Mouse (Mus musculus): ENCODE data around the gene Aatf. TPM values are rescaled to one million over a fixed set of nuclear protein-coding genes. Genes with fewer than 3 reads are reported as not detected.
"Not testable (repeated sequence)": the region's sequence is repeated elsewhere in the genome, so short reads cannot be mapped to it uniquely, and the experiment has no call there.

Gene Aatf
- polyA plus RNA-seq, 1 experiment from 2014 or later: 61.2 TPM

GRCm38 (mm10) chr11:84410383-84410782 is 102.9 kb downstream of the Aatf start:
- no peak overlapping the region for H3K4me2 ChIP-seq (ENCODE audit: low read length)
- no peak for ATAC-seq (replicated peaks; ENCODE audit: low FRiP score, low TSS enrichment, low read depth)
- H3K4me1 ChIP-seq (replicated peaks; ENCODE audit: control insufficient read depth, insufficient read depth, low read length): no peaks in the 10 kb centered on the region
- no peak overlapping the region for H3K9ac ChIP-seq (ENCODE audit: low read length)
- no peaks in the 10 kb centered on the region for H3K27me3 ChIP-seq (replicated peaks; ENCODE audit: control insufficient read depth, insufficient read depth, low read length)
- no peak for DNase-seq (ENCODE audit: low spot score)
- WGBS: 57% methylated on average over 4 of the region's 4 CpGs
- H3K4me3 ChIP-seq (ENCODE audit: low read depth, low read length): no peak overlapping the region
- H3K36me3 ChIP-seq (ENCODE audit: control insufficient read depth, insufficient read depth, low read length): no peaks in the 10 kb centered on the region
- H3K9me3 ChIP-seq (ENCODE audit: control insufficient read depth, low read length): peaks cover 6% of the 10 kb centered on the region; the same call in 1 of the 2 replicates
- no peak overlapping the region for H3K27ac ChIP-seq (ENCODE audit: low read depth)

- WGBS: 91% methylated on average over 4 of the region's 4 CpGs
- DNase-seq (ENCODE audit: low spot score) (no peak), ATAC-seq (replicated peaks; ENCODE audit: low FRiP score, low TSS enrichment, low read depth) (no peak)
- Histone ChIP-seq H3K9me3 (ENCODE audit: control insufficient read depth, low read length) (peaks cover 6% of the 10 kb centered on the region; the same call in 1 of the 2 replicates), H3K4me1 (replicated peaks; ENCODE audit: control insufficient read depth, insufficient read depth, low read length) (no peaks in the 10 kb centered on the region), H3K27me3 (replicated peaks; ENCODE audit: control insufficient read depth, insufficient read depth, low read length) (no peaks in the 10 kb centered on the region), H3K9ac (ENCODE audit: low read length) (no peak overlapping the region), H3K4me3 (ENCODE audit: low read depth, low read length) (no peak overlapping the region), H3K27ac (ENCODE audit: low read depth) (no peak overlapping the region), H3K4me2 (ENCODE audit: low read length) (no peak overlapping the region), H3K36me3 (ENCODE audit: control insufficient read depth, insufficient read depth, low read length) (peaks cover 8% of the 10 kb centered on the region)
These were observed 106.6 kb downstream of the Aatf start for GRCm38 (mm10) chr11:84406733-84407132.

- Histone ChIP-seq H3K27ac (ENCODE audit: low read depth) (no peak overlapping the region), H3K36me3 (ENCODE audit: control insufficient read depth, insufficient read depth, low read length) (peaks cover 63% of the 10 kb centered on the region), H3K4me3 (ENCODE audit: low read depth, low read length) (no peak overlapping the region), H3K27me3 (replicated peaks; ENCODE audit: control insufficient read depth, insufficient read depth, low read length) (no peaks in the 10 kb centered on the region), H3K9ac (ENCODE audit: low read length) (no peak overlapping the region), H3K4me2 (ENCODE audit: low read length) (no peak overlapping the region), H3K4me1 (replicated peaks; ENCODE audit: control insufficient read depth, insufficient read depth, low read length) (no peaks in the 10 kb centered on the region), H3K9me3 (ENCODE audit: control insufficient read depth, low read length) (no peaks in the 10 kb centered on the region)
- 60% methylated on average over 1 of the region's 1 CpGs for WGBS
- DNase-seq (ENCODE audit: low spot score) (no peak), ATAC-seq (replicated peaks; ENCODE audit: low FRiP score, low TSS enrichment, low read depth) (no peak)
These were observed 118.3 kb downstream of the Aatf start for GRCm38 (mm10) chr11:84395010-84395409.

GRCm38 (mm10) chr11:84393571-84393970 is 119.8 kb downstream of the Aatf start:
- H3K9ac ChIP-seq (ENCODE audit: low read length): no peak overlapping the region
- DNase-seq (ENCODE audit: low spot score): no peak
- no peaks in the 10 kb centered on the region for H3K9me3 ChIP-seq (ENCODE audit: control insufficient read depth, low read length)
- ATAC-seq (replicated peaks; ENCODE audit: low FRiP score, low TSS enrichment, low read depth): no peak
- H3K4me3 ChIP-seq (ENCODE audit: low read depth, low read length): no peak overlapping the region
- H3K27ac ChIP-seq (ENCODE audit: low read depth): no peak overlapping the region
- peaks cover 59% of the 10 kb centered on the region for H3K36me3 ChIP-seq (ENCODE audit: control insufficient read depth, insufficient read depth, low read length)
- 53% methylated on average over 7 of the region's 7 CpGs for WGBS
- H3K4me2 ChIP-seq (ENCODE audit: low read length): no peak overlapping the region
- no peaks in the 10 kb centered on the region for H3K27me3 ChIP-seq (replicated peaks; ENCODE audit: control insufficient read depth, insufficient read depth, low read length)
- H3K4me1 ChIP-seq (replicated peaks; ENCODE audit: control insufficient read depth, insufficient read depth, low read length): no peaks in the 10 kb centered on the region

GRCm38 (mm10) chr11:84392066-84392465 is 121.3 kb downstream of the Aatf start:
- H3K27me3 ChIP-seq (replicated peaks; ENCODE audit: control insufficient read depth, insufficient read depth, low read length); DNase-seq (ENCODE audit: low spot score); H3K9me3 ChIP-seq (ENCODE audit: control insufficient read depth, low read length); H3K4me3 ChIP-seq (ENCODE audit: low read depth, low read length); H3K27ac ChIP-seq (ENCODE audit: low read depth); ATAC-seq (replicated peaks; ENCODE audit: low FRiP score, low TSS enrichment, low read depth); H3K4me2 ChIP-seq (ENCODE audit: low read length); H3K9ac ChIP-seq (ENCODE audit: low read length); H3K4me1 ChIP-seq (replicated peaks; ENCODE audit: control insufficient read depth, insufficient read depth, low read length): not testable (repeated sequence)
- WGBS: 82% methylated on average over 7 of the region's 7 CpGs
- H3K36me3 ChIP-seq (ENCODE audit: control insufficient read depth, insufficient read depth, low read length): peaks cover 51% of the 10 kb centered on the region

- DNase-seq (ENCODE audit: low spot score) (no peak), ATAC-seq (replicated peaks; ENCODE audit: low FRiP score, low TSS enrichment, low read depth) (no peak)
- no peaks in the 10 kb centered on the region for H3K27me3 ChIP-seq (replicated peaks; ENCODE audit: control insufficient read depth, insufficient read depth, low read length)
- H3K9ac ChIP-seq (ENCODE audit: low read length): no peak overlapping the region
- no peak overlapping the region for H3K27ac ChIP-seq (ENCODE audit: low read depth)
- H3K9me3 ChIP-seq (ENCODE audit: control insufficient read depth, low read length): no peaks in the 10 kb centered on the region
- H3K4me1 ChIP-seq (replicated peaks; ENCODE audit: control insufficient read depth, insufficient read depth, low read length): no peaks in the 10 kb centered on the region
- H3K4me2 ChIP-seq (ENCODE audit: low read length): no peak overlapping the region
- H3K4me3 ChIP-seq (ENCODE audit: low read depth, low read length): no peak overlapping the region
- H3K36me3 ChIP-seq (ENCODE audit: control insufficient read depth, insufficient read depth, low read length): peaks cover 44% of the 10 kb centered on the region
- 86% methylated on average over 8 of the region's 8 CpGs for WGBS
These were observed 122.2 kb downstream of the Aatf start for GRCm38 (mm10) chr11:84391126-84391525.

- H3K27me3 ChIP-seq (replicated peaks; ENCODE audit: control insufficient read depth, insufficient read depth, low read length): no peaks in the 10 kb centered on the region
- ATAC-seq (replicated peaks; ENCODE audit: low FRiP score, low TSS enrichment, low read depth) (no peak), DNase-seq (ENCODE audit: low spot score) (no peak)
- H3K9ac ChIP-seq (ENCODE audit: low read length): no peak overlapping the region
- no peak overlapping the region for H3K4me3 ChIP-seq (ENCODE audit: low read depth, low read length)
- H3K36me3 ChIP-seq (ENCODE audit: control insufficient read depth, insufficient read depth, low read length): peaks cover 40% of the 10 kb centered on the region
- no peaks in the 10 kb centered on the region for H3K4me1 ChIP-seq (replicated peaks; ENCODE audit: control insufficient read depth, insufficient read depth, low read length)
- no peak overlapping the region for H3K4me2 ChIP-seq (ENCODE audit: low read length)
- H3K27ac ChIP-seq (ENCODE audit: low read depth): no peak overlapping the region
- no peaks in the 10 kb centered on the region for H3K9me3 ChIP-seq (ENCODE audit: control insufficient read depth, low read length)
- 80% methylated on average over 6 of the region's 6 CpGs for WGBS
These were observed 124.0 kb downstream of the Aatf start for GRCm38 (mm10) chr11:84389332-84389731.

- no peaks in the 10 kb centered on the region for H3K27me3 ChIP-seq (replicated peaks; ENCODE audit: control insufficient read depth, insufficient read depth, low read length)
- no peak for DNase-seq (ENCODE audit: low spot score)
- no peaks in the 10 kb centered on the region for H3K9me3 ChIP-seq (ENCODE audit: control insufficient read depth, low read length)
- H3K4me3 ChIP-seq (ENCODE audit: low read depth, low read length): no peak overlapping the region
- H3K4me1 ChIP-seq (replicated peaks; ENCODE audit: control insufficient read depth, insufficient read depth, low read length): no peaks in the 10 kb centered on the region
- H3K4me2 ChIP-seq (ENCODE audit: low read length): no peak overlapping the region
- ATAC-seq (replicated peaks; ENCODE audit: low FRiP score, low TSS enrichment, low read depth): no peak
- no peak overlapping the region for H3K27ac ChIP-seq (ENCODE audit: low read depth)
- WGBS: 87% methylated on average over 6 of the region's 6 CpGs
- no peak overlapping the region for H3K9ac ChIP-seq (ENCODE audit: low read length)
- H3K36me3 ChIP-seq (ENCODE audit: control insufficient read depth, insufficient read depth, low read length): peaks cover 33% of the 10 kb centered on the region
These were observed 129.4 kb downstream of the Aatf start for GRCm38 (mm10) chr11:84383891-84384290.

GRCm38 (mm10) chr11:84382450-84382849 is 130.9 kb downstream of the Aatf start:
- no peaks in the 10 kb centered on the region for H3K4me1 ChIP-seq (replicated peaks; ENCODE audit: control insufficient read depth, insufficient read depth, low read length)
- H3K9me3 ChIP-seq (ENCODE audit: control insufficient read depth, low read length): no peaks in the 10 kb centered on the region
- no peak overlapping the region for H3K4me2 ChIP-seq (ENCODE audit: low read length)
- peaks cover 33% of the 10 kb centered on the region for H3K36me3 ChIP-seq (ENCODE audit: control insufficient read depth, insufficient read depth, low read length)
- WGBS: 87% methylated on average over 13 of the region's 13 CpGs
- H3K4me3 ChIP-seq (ENCODE audit: low read depth, low read length): no peak overlapping the region
- no peak for DNase-seq (ENCODE audit: low spot score)
- H3K27ac ChIP-seq (ENCODE audit: low read depth): no peak overlapping the region
- no peaks in the 10 kb centered on the region for H3K27me3 ChIP-seq (replicated peaks; ENCODE audit: control insufficient read depth, insufficient read depth, low read length)
- no peak overlapping the region for H3K9ac ChIP-seq (ENCODE audit: low read length)
- no peak for ATAC-seq (replicated peaks; ENCODE audit: low FRiP score, low TSS enrichment, low read depth)

Measured in intestine, embryonic 14.5 days (tissue).